Mouse (Mus musculus) spleen, postnatal 14 days (tissue): ENCODE measurements around the gene Ankrd13b.

ENCODE experiments used
- DNase-seq, 2 experiments: peaks; one replicate each; pipeline ENCODE4 v3.0.0; 2021 to 2022; ENCODE audit warnings: low spot score in 2 of 2

Gene Ankrd13b

GRCm38 (mm10) chr11:77492311-77492871 lies 2.9 kb upstream of the Ankrd13b start:
- no peak for DNase-seq

- DNase-seq, result no peak
Measured at GRCm38 (mm10) chr11:77491502-77492291, 2.2 kb upstream of the Ankrd13b start.

- DNase-seq, result peak; percentile 74 to 85
Measured at GRCm38 (mm10) chr11:77491123-77491501, 1.6 kb upstream of the Ankrd13b start.

GRCm38 (mm10) chr11:77490451-77490850 lies 973 bp upstream of the Ankrd13b start:
- no peak for DNase-seq

- no peak for DNase-seq
Measured at GRCm38 (mm10) chr11:77488771-77489581, 502 bp downstream of the Ankrd13b start.

GRCm38 (mm10) chr11:77486798-77487197 lies 2.7 kb downstream of the Ankrd13b start:
- no peak for DNase-seq

- no peak for DNase-seq
Measured at GRCm38 (mm10) chr11:77485229-77485628, 4.2 kb downstream of the Ankrd13b start.

- no peak for DNase-seq
Measured at GRCm38 (mm10) chr11:77483510-77484255, 5.8 kb downstream of the Ankrd13b start.

GRCm38 (mm10) chr11:77483043-77483442 lies 6.4 kb downstream of the Ankrd13b start:
- no peak for DNase-seq

GRCm38 (mm10) chr11:77476895-77477294 lies 12.6 kb downstream of the Ankrd13b start:
- DNase-seq, result no peak

GRCm38 (mm10) chr11:77476216-77476615 lies 13.3 kb downstream of the Ankrd13b start:
- no peak for DNase-seq

GRCm38 (mm10) chr11:77472775-77473174 lies 16.7 kb downstream of the Ankrd13b start:
- no peak for DNase-seq

- DNase-seq, result no peak
Measured at GRCm38 (mm10) chr11:77471407-77471806, 18.1 kb downstream of the Ankrd13b start.

- no peak for DNase-seq
Measured at GRCm38 (mm10) chr11:77468397-77468796, 21.1 kb downstream of the Ankrd13b start.

GRCm38 (mm10) chr11:77467784-77468183 lies 21.7 kb downstream of the Ankrd13b start:
- peak; percentile 66 to 74 for DNase-seq

GRCm38 (mm10) chr11:77467157-77467556 lies 22.3 kb downstream of the Ankrd13b start:
- peak; percentile 61 to 75 for DNase-seq

GRCm38 (mm10) chr11:77466544-77466943 lies 22.9 kb downstream of the Ankrd13b start:
- DNase-seq, result no peak

GRCm38 (mm10) chr11:77465111-77465510 lies 24.4 kb downstream of the Ankrd13b start:
- no peak for DNase-seq

GRCm38 (mm10) chr11:77464684-77465083 lies 24.8 kb downstream of the Ankrd13b start:
- DNase-seq, result no peak

- no peak for DNase-seq
Measured at GRCm38 (mm10) chr11:77463786-77464185, 25.7 kb downstream of the Ankrd13b start.

GRCm38 (mm10) chr11:77463101-77463445 lies 26.4 kb downstream of the Ankrd13b start:
- no peak for DNase-seq
